Mouse (Mus musculus) neural tube, embryonic 11.5 days (tissue): ENCODE measurements around the gene Sel1l. TPM values are rescaled to one million over a fixed set of nuclear protein-coding genes. Genes with fewer than 3 reads are reported as not detected.

Experiments used
- ATAC-seq: fragments of 200-750 bp; cut with Nextera tagmentation; 2 replicates; pipeline ENCODE4 v1.8.0; 2017; ENCODE audit warnings: moderate number of reproducible peaks, mild to moderate bottlenecking, moderate TSS enrichment, moderate library complexity; ENCODE audit not compliant: insufficient read depth, low FRiP score, low TSS enrichment
- DNase-seq: peaks from one replicate; pipeline ENCODE4 v3.0.0-alpha.2; 2015; ENCODE audit warnings: low spot score
- H3K27ac ChIP-seq: fragments of 300-500 bp; sonication (generic); 2 replicates; pipeline ENCODE4 v1.5.1; 2014; ENCODE audit warnings: low read depth, mild to moderate bottlenecking, low read length
- H3K27me3 ChIP-seq: fragments of 300-500 bp; sonication (generic); 2 replicates; pipeline ENCODE4 v1.6.1; 2014; ENCODE audit warnings: mild to moderate bottlenecking, low read length, mixed read lengths; ENCODE audit not compliant: control insufficient read depth, insufficient read depth
- H3K36me3 ChIP-seq: fragments of 300-500 bp; sonication (generic); 2 replicates; pipeline ENCODE4 v1.6.1; 2014; ENCODE audit warnings: mild to moderate bottlenecking, low read length, moderate library complexity, mixed read lengths; ENCODE audit not compliant: control insufficient read depth, insufficient read depth
- H3K4me1 ChIP-seq: fragments of 300-500 bp; sonication (generic); 2 replicates; pipeline ENCODE4 v1.6.1; 2014; ENCODE audit warnings: low read length, mixed read lengths; ENCODE audit not compliant: control insufficient read depth, insufficient read depth
- H3K4me2 ChIP-seq: fragments of 300-500 bp; sonication (generic); 2 replicates; pipeline ENCODE4 v1.6.1; 2014; ENCODE audit warnings: low read depth, mild to moderate bottlenecking, moderate library complexity
- H3K4me3 ChIP-seq: fragments of 300-500 bp; sonication (generic); 2 replicates; pipeline ENCODE4 v1.5.1; 2014; ENCODE audit warnings: low read depth, low read length
- H3K9ac ChIP-seq: fragments of 300-500 bp; sonication (generic); 2 replicates; pipeline ENCODE4 v1.6.1; 2014; ENCODE audit warnings: mild to moderate bottlenecking, low read length
- H3K9me3 ChIP-seq: fragments of 300-500 bp; sonication (generic); 2 replicates; pipeline ENCODE4 v1.6.1; 2016; ENCODE audit warnings: low read length; ENCODE audit not compliant: control insufficient read depth
- WGBS: fragments of 180-500 bp; shearing (Covaris S2); extraction: QIAGEN DNeasy Blood & Tissue Kit; methylation state at CpG from one replicate; pipeline ENCODE4 v1.1.7; 2014; 5-methylcytosine and 5-hydroxymethylcytosine counted together
- microRNA-seq: library from miRNA; unstranded; fragments of <30 nt; microRNA quantifications from one replicate; pipeline ENCODE4, GENCODE M21; 2016
- polyA plus RNA-seq: library from polyadenylated mRNA; unstranded; fragments of >200 nt; fragmentation: Nextera tagmentation; extraction: Ambion mirVana; gene quantifications from 2 replicates; pipeline ENCODE4 v1.2.1, GENCODE M21; 2014

Gene Sel1l
- polyA plus RNA-seq, 1 experiment from 2014 or later = 98.1 TPM

- no peak for ATAC-seq
- Histone ChIP-seq H3K4me1 (peaks cover 25% of the 10 kb centered on the region), H3K36me3 (no peaks in the 10 kb centered on the region), H3K27me3 (no peaks in the 10 kb centered on the region), H3K9me3 (no peaks in the 10 kb centered on the region), H3K9ac (no peak overlapping the region), H3K27ac (no peak overlapping the region), H3K4me3 (no peak overlapping the region), H3K4me2 (no peak overlapping the region)
- DNase-seq = no peak
- 0% methylated on average over 2 of the region's 2 CpGs for WGBS
Measured at GRCm38 (mm10) chr12:91765054-91765453, 83.9 kb downstream of the Sel1l start.

- no peaks in the 10 kb centered on the region for H3K9me3 ChIP-seq
- no peak overlapping the region for H3K9ac ChIP-seq
- no peak overlapping the region for H3K4me2 ChIP-seq
- DNase-seq = no peak
- H3K36me3 ChIP-seq = no peaks in the 10 kb centered on the region
- H3K27me3 ChIP-seq = no peaks in the 10 kb centered on the region
- H3K27ac ChIP-seq = no peak overlapping the region
- no peak for ATAC-seq
- peaks cover 25% of the 10 kb centered on the region for H3K4me1 ChIP-seq
- no peak overlapping the region for H3K4me3 ChIP-seq
- WGBS = 29% methylated on average over 2 of the region's 2 CpGs
Measured at GRCm38 (mm10) chr12:91764471-91764870, 84.5 kb downstream of the Sel1l start.

GRCm38 (mm10) chr12:91759836-91760235 is 89.1 kb downstream of the Sel1l start:
- H3K36me3 ChIP-seq = no peaks in the 10 kb centered on the region
- no peak overlapping the region for H3K4me2 ChIP-seq
- WGBS = 86% methylated on average over 3 of the region's 3 CpGs
- no peak for ATAC-seq
- H3K9me3 ChIP-seq = no peaks in the 10 kb centered on the region
- no peak for DNase-seq
- H3K27me3 ChIP-seq = no peaks in the 10 kb centered on the region
- no peak overlapping the region for H3K4me3 ChIP-seq
- H3K27ac ChIP-seq = no peak overlapping the region
- H3K9ac ChIP-seq = no peak overlapping the region
- H3K4me1 ChIP-seq = peaks cover 6% of the 10 kb centered on the region

- Histone ChIP-seq H3K4me2 (no peak overlapping the region), H3K27me3 (no peaks in the 10 kb centered on the region), H3K9me3 (no peaks in the 10 kb centered on the region), H3K27ac (no peak overlapping the region), H3K9ac (no peak overlapping the region), H3K4me1 (no peaks in the 10 kb centered on the region), H3K36me3 (no peaks in the 10 kb centered on the region), H3K4me3 (no peak overlapping the region)
- ATAC-seq (no peak), DNase-seq (no peak)
- 77% methylated on average over 13 of the region's 13 CpGs for WGBS
Measured at GRCm38 (mm10) chr12:91757854-91758562, 90.9 kb downstream of the Sel1l start.

GRCm38 (mm10) chr12:91756562-91757166 is 92.3 kb downstream of the Sel1l start:
- no peaks in the 10 kb centered on the region for H3K9me3 ChIP-seq
- no peak overlapping the region for H3K9ac ChIP-seq
- DNase-seq = no peak
- H3K36me3 ChIP-seq = no peaks in the 10 kb centered on the region
- WGBS = 53% methylated on average over 5 of the region's 5 CpGs
- H3K4me3 ChIP-seq = no peak overlapping the region
- H3K27me3 ChIP-seq = no peaks in the 10 kb centered on the region
- no peak overlapping the region for H3K27ac ChIP-seq
- no peak overlapping the region for H3K4me2 ChIP-seq
- no peak for ATAC-seq
- H3K4me1 ChIP-seq = no peaks in the 10 kb centered on the region

Small RNA genes within 50 kb of the gene (microRNA-seq; reads per million reads assigned to microRNA genes)
- gene Gm22015 = not detected

Other genes with a start within 250 kb of the Sel1l start
- 7.3 and 9.6 TPM in 2 replicates for gene Ston2, start 60.8 kb downstream of the Sel1l start, polyA plus RNA-seq